Comparison of ENCODE assay signal across 8 mouse cellular contexts in the genomic region with DNA sequence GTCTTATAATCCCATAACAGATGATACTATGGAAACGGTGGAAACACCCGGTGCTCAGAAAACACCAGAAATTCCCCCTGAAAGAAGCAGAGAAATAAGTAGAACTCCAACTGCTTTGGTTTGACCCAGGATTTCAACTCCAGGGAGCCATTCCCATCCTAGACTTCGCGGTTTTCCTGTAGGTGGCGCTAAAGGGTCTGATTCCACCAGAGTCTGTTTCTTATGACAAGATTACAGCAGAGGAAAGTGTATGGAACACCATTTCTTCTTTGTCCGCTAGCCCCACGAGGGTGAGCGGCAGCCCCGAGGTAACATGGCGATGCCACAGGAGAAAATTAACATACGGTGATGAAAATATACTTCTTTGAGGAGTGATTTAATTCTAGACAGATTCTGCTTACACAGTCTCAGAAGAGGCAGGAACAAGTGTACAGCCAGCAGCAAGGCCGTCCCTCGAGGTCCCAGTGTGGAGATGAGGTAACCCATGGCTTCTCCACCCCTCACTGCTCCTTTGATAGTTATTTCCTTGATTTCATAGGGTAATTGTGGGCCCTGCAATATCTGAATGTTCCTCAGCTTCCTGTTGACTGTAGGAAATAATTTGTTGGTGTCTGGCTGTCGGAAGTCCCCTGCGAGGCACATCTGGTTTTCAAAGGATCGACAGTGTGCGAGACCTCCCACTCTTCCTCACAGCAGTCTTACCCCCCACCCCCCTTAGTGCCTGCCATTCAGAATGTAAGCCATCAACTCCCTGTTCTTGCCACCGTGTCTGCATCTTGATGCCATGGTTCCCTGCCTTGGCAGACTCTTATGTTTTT. TPM values are rescaled to one million over a fixed set of nuclear protein-coding genes. Genes with fewer than 3 reads are reported as not detected.
DNase-seq lines count a peak whose midpoint lies in the region; ATAC-seq and TF ChIP-seq lines count a peak whose summit lies in the region.

No protein-coding gene starts in this region.

- H3K9me3 ChIP-seq in ES-Bruce4 (replicated peaks; ENCODE audit: control insufficient read depth, insufficient read depth, low read length, poor library complexity, severe bottlenecking), result no peaks in the 10 kb centered on the region
- H3K9me3 ChIP-seq in forebrain, postnatal 0 days (ENCODE audit: low read length), result no peaks in the 10 kb centered on the region
- no peaks in the 10 kb centered on the region for H3K9me3 ChIP-seq in lung, postnatal 0 days (ENCODE audit: low read length)

- ATAC-seq in cerebellum, adult (ENCODE audit: insufficient number of reproducible peaks, low FRiP score, low TSS enrichment), result peak; percentile 78
- ATAC-seq in forebrain, postnatal 0 days, result peak; percentile 94
- ATAC-seq in lung, postnatal 0 days, result peak; percentile 86

- H3K4me1 ChIP-seq in ES-Bruce4 (ENCODE audit: control insufficient read depth, insufficient read depth, low read length), result no peaks in the 10 kb centered on the region
- H3K4me1 ChIP-seq in forebrain, postnatal 0 days (ENCODE audit: insufficient read depth), result no peaks in the 10 kb centered on the region
- H3K4me1 ChIP-seq in lung, postnatal 0 days (ENCODE audit: insufficient read depth, low read depth, low read length), result no peaks in the 10 kb centered on the region

- H3K27ac ChIP-seq in ES-Bruce4 (ENCODE audit: insufficient read depth, low read length), result no peak overlapping the region
- no peak overlapping the region for H3K27ac ChIP-seq in forebrain, postnatal 0 days (ENCODE audit: low read depth, low read length)
- H3K27ac ChIP-seq in lung, postnatal 0 days (ENCODE audit: low read length), result no peak overlapping the region

- no peak overlapping the region for H3K9ac ChIP-seq in ES-Bruce4 (ENCODE audit: low read depth, poor library complexity, severe bottlenecking)
- H3K9ac ChIP-seq in forebrain, postnatal 0 days, result no peak overlapping the region; the same call in 1 of the 2 replicates
- H3K9ac ChIP-seq in lung, postnatal 0 days (replicated peaks; ENCODE audit: low read depth), result no peak overlapping the region

- H3K4me3 ChIP-seq in ES-Bruce4 (ENCODE audit: low read depth, low read length), result no peak overlapping the region
- no peak overlapping the region for H3K4me3 ChIP-seq in forebrain, postnatal 0 days (ENCODE audit: low read depth, low read length)
- no peak overlapping the region for H3K4me3 ChIP-seq in lung, postnatal 0 days (ENCODE audit: low read depth, low read length)

- H3K36me3 ChIP-seq in ES-Bruce4 (ENCODE audit: control insufficient read depth, insufficient read depth, low read length, poor library complexity, severe bottlenecking), result no peaks in the 10 kb centered on the region
- no peaks in the 10 kb centered on the region for H3K36me3 ChIP-seq in forebrain, postnatal 0 days (ENCODE audit: insufficient read depth)
- H3K36me3 ChIP-seq in lung, postnatal 0 days (ENCODE audit: insufficient read depth, low read length), result no peaks in the 10 kb centered on the region

- TF ChIP-seq POLR2A in ES-Bruce4 (IDR thresholded peaks at IDR 0.05; ENCODE audit: insufficient read depth, low read length), result no peak

- no peak overlapping the region for H3K4me2 ChIP-seq in forebrain, postnatal 0 days (ENCODE audit: low read depth)
- peak overlapping the region; percentile 8; the same call in 1 of the 2 replicates for H3K4me2 ChIP-seq in lung, postnatal 0 days (replicated peaks; ENCODE audit: low read depth, low read length)

- TF ChIP-seq CTCF in ES-Bruce4 (IDR thresholded peaks at IDR 0.05; ENCODE audit: low read depth, low read length), result peak; percentile 45
- peak; percentile 90 for TF ChIP-seq CTCF in forebrain, postnatal 0 days (IDR thresholded peaks at IDR 0.05; ENCODE audit: low read depth)
- peak; percentile 89 for TF ChIP-seq CTCF in lung, postnatal 0 days (IDR thresholded peaks at IDR 0.05)

- 25% methylated on average over 18 of the region's 18 CpGs for WGBS in forebrain, postnatal 0 days
- WGBS in lung, postnatal 0 days, result 23% methylated on average over 18 of the region's 18 CpGs

- peak; percentile 93 for DNase-seq in forebrain, postnatal 0 days
- peak; percentile 90 for DNase-seq in heart, postnatal 4 days
- peak; percentile 88 for DNase-seq in layer of hippocampus, adult 11-12 months (ENCODE audit: low spot score)
- DNase-seq in lung, postnatal 0 days (ENCODE audit: low spot score), result peak; percentile 83
- DNase-seq in ovary, postnatal 36 days (ENCODE audit: low spot score), result peak; percentile 66
- peak; percentile 75 for DNase-seq in thymus, postnatal 25 days

- H3K27me3 ChIP-seq in ES-Bruce4 (ENCODE audit: control insufficient read depth, insufficient read depth, low read length, poor library complexity, severe bottlenecking), result no peaks in the 10 kb centered on the region
- H3K27me3 ChIP-seq in forebrain, postnatal 0 days (ENCODE audit: insufficient read depth, low read length), result no peaks in the 10 kb centered on the region
- H3K27me3 ChIP-seq in lung, postnatal 0 days (replicated peaks; ENCODE audit: insufficient read depth, low read length), result no peaks in the 10 kb centered on the region

- no peak for TF ChIP-seq EP300 in ES-Bruce4 (IDR thresholded peaks at IDR 0.05; ENCODE audit: insufficient read depth, low read depth, low read length)
- no peak for TF ChIP-seq EP300 in lung, postnatal 0 days (IDR thresholded peaks at IDR 0.05)

RNA-seq across cellular contexts. Expression of gene Setd7, which starts 23.1 kb away (rescaled TPM):
- polyA plus RNA-seq in ES-Bruce4 (2011; ENCODE audit: insufficient read depth, insufficient read length, low read depth, missing spikeins), result 46.1 and 48.1 TPM in 2 replicates
- 15.2 and 22.8 TPM in 2 replicates for total RNA-seq in forebrain, postnatal 0 days (2014; rRNA removed)
- 0.92 and 2.1 TPM in 2 replicates for polyA plus RNA-seq in forebrain, postnatal 0 days (2015; fragmentation: Nextera tagmentation; extraction: Ambion mirVana)
- total RNA-seq in heart, postnatal 4 days (2021), result 10 to 100 TPM; 54.0 to 58.7 TPM
- 2.1 TPM in 2 replicates for polyA plus RNA-seq in lung, postnatal 0 days (2015; fragmentation: Nextera tagmentation; extraction: Ambion mirVana)

Comparison
In these comparisons a context has a peak if more than half of its experiments do, and no peak if none do; other contexts are left out.
1. RNA of gene Setd7, which starts 23.1 kb away (polyA plus RNA-seq): 46.1 to 48.1 TPM in ES-Bruce4; 2.1 TPM in lung, postnatal 0 days and 0.92 to 2.1 TPM in forebrain, postnatal 0 days; every median in the first group is over 10 times any median in the second.
2. Peak in every context shown above with its lines, with median percentiles within 50 percentile points of each other: CTCF ChIP-seq, ATAC-seq and DNase-seq.